Mouse (Mus musculus): ENCODE data around the gene Nde1. TPM values are rescaled to one million over a fixed set of nuclear protein-coding genes. Genes with fewer than 3 reads are reported as not detected.
"Not testable (repeated sequence)": the region's sequence is repeated elsewhere in the genome, so short reads cannot be mapped to it uniquely, and the experiment has no call there.

Gene Nde1
- polyA plus RNA-seq, 1 experiment from 2014 or later, result 137 TPM

DNA sequence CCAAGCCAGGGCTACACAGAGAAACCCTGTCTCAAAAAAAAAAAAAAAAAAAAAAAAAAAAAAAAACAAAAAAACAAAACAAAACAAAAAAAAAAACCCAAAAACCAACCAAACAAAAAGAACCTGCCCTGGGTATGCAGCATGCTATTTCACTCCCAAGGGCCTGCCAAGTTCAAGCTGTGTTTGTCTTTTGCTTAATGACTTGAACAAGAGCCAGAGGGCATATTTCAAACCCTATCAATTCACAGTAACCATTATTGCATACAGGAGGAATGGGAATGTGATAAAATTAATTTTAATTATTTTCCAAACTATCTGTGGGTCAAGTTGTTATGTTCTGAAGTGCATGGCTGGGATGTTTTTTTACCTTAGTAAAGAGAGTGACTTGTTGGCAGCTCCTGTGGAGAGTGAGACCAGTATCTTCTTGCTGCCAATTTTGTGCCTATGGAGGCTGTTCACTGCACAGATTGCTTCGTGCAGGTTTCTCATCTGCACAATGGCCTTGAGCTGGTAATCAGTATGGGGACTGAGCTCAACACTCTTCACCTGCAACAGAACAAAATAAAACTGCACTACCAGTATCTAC lies 25.0 kb upstream of the Nde1 start:
- Histone ChIP-seq H3K4me1 (no peaks in the 10 kb centered on the region), H3K4me3 (no peak overlapping the region), H3K27me3 (no peaks in the 10 kb centered on the region), H3K9ac (no peak overlapping the region), H3K4me2 (replicated peaks) (no peak overlapping the region), H3K36me3 (peaks cover 85% of the 10 kb centered on the region), H3K27ac (no peak overlapping the region), H3K9me3 (no peaks in the 10 kb centered on the region)
- no peak for ATAC-seq (ENCODE audit: insufficient number of reproducible peaks, insufficient read depth, low FRiP score, low TSS enrichment)
- WGBS, result 100% methylated on average over 1 of the region's 1 CpGs

DNA sequence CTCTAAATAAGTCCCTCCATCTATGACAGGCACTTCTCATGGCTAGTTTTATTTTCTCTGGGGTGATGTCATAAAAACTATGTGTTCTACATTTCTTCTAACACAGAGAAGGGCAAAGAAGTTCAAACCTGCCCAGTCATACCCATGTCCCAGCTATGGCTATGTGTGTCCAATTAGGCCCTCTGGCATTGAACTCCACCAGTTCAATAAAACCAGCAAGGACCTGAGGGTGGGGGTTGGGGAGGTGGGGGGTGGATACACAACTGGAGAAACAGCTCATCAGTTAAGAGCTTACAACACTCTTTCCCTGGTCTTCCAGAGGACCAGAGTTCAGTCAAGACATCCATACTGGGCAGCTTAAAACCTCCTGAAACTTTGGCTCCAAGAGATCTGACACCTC lies 24.0 kb upstream of the Nde1 start:
- Histone ChIP-seq H3K36me3 (peaks cover 81% of the 10 kb centered on the region), H3K9me3 (no peaks in the 10 kb centered on the region), H3K9ac (no peak overlapping the region), H3K4me1 (no peaks in the 10 kb centered on the region), H3K4me3 (no peak overlapping the region), H3K27me3 (no peaks in the 10 kb centered on the region), H3K4me2 (replicated peaks) (no peak overlapping the region), H3K27ac (no peak overlapping the region)
- no peak for ATAC-seq (ENCODE audit: insufficient number of reproducible peaks, insufficient read depth, low FRiP score, low TSS enrichment)

- no peaks in the 10 kb centered on the region for H3K9me3 ChIP-seq
- H3K4me1 ChIP-seq, result no peaks in the 10 kb centered on the region
- H3K4me3 ChIP-seq, result no peak overlapping the region
- no peak for ATAC-seq (ENCODE audit: insufficient number of reproducible peaks, insufficient read depth, low FRiP score, low TSS enrichment)
- peaks cover 80% of the 10 kb centered on the region for H3K36me3 ChIP-seq
- H3K27me3 ChIP-seq, result no peaks in the 10 kb centered on the region
- H3K9ac ChIP-seq, result no peak overlapping the region
- no peak overlapping the region for H3K27ac ChIP-seq
- WGBS, result 91% methylated on average over 3 of the region's 3 CpGs
- H3K4me2 ChIP-seq (replicated peaks), result no peak overlapping the region
Observed at GRCm38 (mm10) chr16:14143298-14143697, 19.8 kb upstream of the Nde1 start.

DNA sequence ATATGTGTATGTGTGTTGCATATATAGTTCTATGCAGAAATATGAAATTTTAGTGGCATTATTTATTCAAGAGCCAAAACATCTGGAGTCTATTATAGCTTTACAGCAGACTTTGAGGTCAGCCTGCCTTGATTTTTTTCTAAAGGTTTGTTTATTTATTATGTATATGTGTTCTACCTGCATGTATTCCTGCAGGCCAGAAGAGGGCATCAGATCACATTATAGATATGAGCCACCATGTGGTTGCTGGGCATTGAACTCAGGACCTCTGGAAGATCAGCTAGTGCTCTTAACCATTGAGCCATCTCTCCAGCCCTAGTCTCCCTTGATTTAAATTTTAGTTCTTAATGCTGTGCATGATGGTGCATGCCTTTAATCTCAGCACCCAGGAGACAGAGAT lies 15.4 kb upstream of the Nde1 start:
- no peak for ATAC-seq (ENCODE audit: insufficient number of reproducible peaks, insufficient read depth, low FRiP score, low TSS enrichment)
- peaks cover 77% of the 10 kb centered on the region for H3K36me3 ChIP-seq

DNA sequence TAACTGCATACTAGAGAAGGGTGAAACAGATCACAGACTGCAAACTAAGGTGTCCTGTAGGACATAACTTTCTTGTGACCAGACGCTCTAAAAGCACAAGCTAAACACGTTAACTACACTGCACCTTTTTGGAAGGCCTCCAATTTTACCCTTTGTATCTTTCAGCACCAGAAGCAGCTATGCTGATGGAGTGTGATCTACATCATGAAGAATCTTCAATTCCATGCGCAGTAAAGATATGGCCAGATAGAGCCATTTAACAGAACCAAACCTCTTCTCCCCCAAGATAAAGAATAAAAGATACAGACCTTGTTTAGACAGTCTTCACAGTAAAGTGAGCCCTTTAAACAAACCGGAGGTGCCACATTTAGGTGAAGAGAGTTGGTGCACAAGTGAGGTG lies 11.4 kb upstream of the Nde1 start:
- 89% methylated on average over 4 of the region's 4 CpGs for WGBS
- Histone ChIP-seq H3K4me2 (replicated peaks) (no peak overlapping the region), H3K27ac (no peak overlapping the region), H3K9ac (no peak overlapping the region), H3K9me3 (no peaks in the 10 kb centered on the region), H3K4me1 (no peaks in the 10 kb centered on the region), H3K4me3 (no peak overlapping the region), H3K36me3 (peaks cover 47% of the 10 kb centered on the region), H3K27me3 (no peaks in the 10 kb centered on the region)
- ATAC-seq (ENCODE audit: insufficient number of reproducible peaks, insufficient read depth, low FRiP score, low TSS enrichment), result no peak

More for the DNA sequence above, 15.4 kb upstream of the Nde1 start:
- Histone ChIP-seq H3K27ac (no peak overlapping the region), H3K9ac (no peak overlapping the region), H3K9me3 (no peaks in the 10 kb centered on the region), H3K4me2 (replicated peaks) (no peak overlapping the region), H3K4me3 (no peak overlapping the region), H3K27me3 (no peaks in the 10 kb centered on the region), H3K4me1 (no peaks in the 10 kb centered on the region)

DNA sequence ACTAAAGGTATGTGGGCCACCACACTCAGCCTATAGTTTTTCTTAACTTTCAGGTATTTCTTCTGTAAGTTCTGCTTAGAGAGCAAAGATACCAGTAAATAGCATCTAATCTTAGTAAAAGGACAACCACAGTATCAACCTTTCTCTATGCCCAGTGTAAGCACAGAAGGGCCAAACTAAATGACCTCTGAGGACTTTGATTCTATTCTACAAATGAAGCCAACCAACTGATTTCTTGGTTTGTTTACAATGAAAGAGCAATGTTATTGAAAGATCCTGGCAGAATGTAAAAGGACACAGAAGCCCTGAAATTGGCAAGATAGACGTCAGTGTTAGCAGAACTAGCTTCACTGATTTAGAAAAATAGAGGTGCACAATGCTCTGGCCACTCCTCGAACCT lies 7.4 kb upstream of the Nde1 start:
- not testable (repeated sequence) for H3K9ac ChIP-seq

GRCm38 (mm10) chr16:14156312-14156711 lies 6.8 kb upstream of the Nde1 start:
- Histone ChIP-seq H3K4me3 (no peak overlapping the region), H3K9me3 (no peaks in the 10 kb centered on the region), H3K4me2 (replicated peaks) (no peak overlapping the region), H3K27ac (no peak overlapping the region), H3K27me3 (no peaks in the 10 kb centered on the region), H3K9ac (no peak overlapping the region), H3K36me3 (peaks cover 15% of the 10 kb centered on the region), H3K4me1 (peaks cover 16% of the 10 kb centered on the region; the same call in 1 of the 2 replicates)
- ATAC-seq (ENCODE audit: insufficient number of reproducible peaks, insufficient read depth, low FRiP score, low TSS enrichment), result no peak
- 90% methylated on average over 6 of the region's 6 CpGs for WGBS

More for the DNA sequence above, 7.4 kb upstream of the Nde1 start:
- H3K4me2 ChIP-seq (replicated peaks); ATAC-seq (ENCODE audit: insufficient number of reproducible peaks, insufficient read depth, low FRiP score, low TSS enrichment); H3K9me3 ChIP-seq; H3K27me3 ChIP-seq; H3K27ac ChIP-seq; H3K4me3 ChIP-seq: not testable (repeated sequence)
- WGBS, result 93% methylated on average over 1 of the region's 2 CpGs
- peaks cover 21% of the 10 kb centered on the region for H3K36me3 ChIP-seq
- peaks cover 16% of the 10 kb centered on the region; the same call in 1 of the 2 replicates for H3K4me1 ChIP-seq

DNA sequence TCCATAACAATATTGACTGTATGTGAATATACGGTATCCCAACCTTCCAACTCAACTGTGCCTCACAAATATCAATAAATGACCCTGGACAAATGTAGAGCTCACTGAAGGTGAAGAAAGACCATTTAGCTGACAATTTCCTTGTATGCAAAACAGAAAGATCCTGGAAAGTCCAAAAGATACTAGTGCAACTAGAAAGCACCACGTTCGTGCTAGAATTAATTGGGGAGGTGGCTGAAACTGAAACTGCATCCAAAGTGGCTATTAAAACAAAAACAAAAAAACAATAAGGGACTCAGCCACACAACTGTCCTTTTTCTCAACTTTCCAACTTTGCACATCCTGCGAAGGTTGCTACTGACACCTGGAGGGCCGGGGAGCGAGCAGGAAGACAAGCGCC lies 4.5 kb upstream of the Nde1 start:
- no peaks in the 10 kb centered on the region for H3K27me3 ChIP-seq
- no peak for ATAC-seq (ENCODE audit: insufficient number of reproducible peaks, insufficient read depth, low FRiP score, low TSS enrichment)
- H3K4me2 ChIP-seq (replicated peaks), result peak overlapping the region; percentile 73
- no peaks in the 10 kb centered on the region for H3K9me3 ChIP-seq
- H3K4me3 ChIP-seq, result peak overlapping the region; percentile 82
- no peaks in the 10 kb centered on the region for H3K36me3 ChIP-seq
- H3K9ac ChIP-seq, result peak overlapping the region; percentile 80
- 10% methylated on average over 7 of the region's 7 CpGs for WGBS
- peaks cover 16% of the 10 kb centered on the region; the same call in 1 of the 2 replicates for H3K4me1 ChIP-seq
- peak overlapping the region; percentile 83 for H3K27ac ChIP-seq

DNA sequence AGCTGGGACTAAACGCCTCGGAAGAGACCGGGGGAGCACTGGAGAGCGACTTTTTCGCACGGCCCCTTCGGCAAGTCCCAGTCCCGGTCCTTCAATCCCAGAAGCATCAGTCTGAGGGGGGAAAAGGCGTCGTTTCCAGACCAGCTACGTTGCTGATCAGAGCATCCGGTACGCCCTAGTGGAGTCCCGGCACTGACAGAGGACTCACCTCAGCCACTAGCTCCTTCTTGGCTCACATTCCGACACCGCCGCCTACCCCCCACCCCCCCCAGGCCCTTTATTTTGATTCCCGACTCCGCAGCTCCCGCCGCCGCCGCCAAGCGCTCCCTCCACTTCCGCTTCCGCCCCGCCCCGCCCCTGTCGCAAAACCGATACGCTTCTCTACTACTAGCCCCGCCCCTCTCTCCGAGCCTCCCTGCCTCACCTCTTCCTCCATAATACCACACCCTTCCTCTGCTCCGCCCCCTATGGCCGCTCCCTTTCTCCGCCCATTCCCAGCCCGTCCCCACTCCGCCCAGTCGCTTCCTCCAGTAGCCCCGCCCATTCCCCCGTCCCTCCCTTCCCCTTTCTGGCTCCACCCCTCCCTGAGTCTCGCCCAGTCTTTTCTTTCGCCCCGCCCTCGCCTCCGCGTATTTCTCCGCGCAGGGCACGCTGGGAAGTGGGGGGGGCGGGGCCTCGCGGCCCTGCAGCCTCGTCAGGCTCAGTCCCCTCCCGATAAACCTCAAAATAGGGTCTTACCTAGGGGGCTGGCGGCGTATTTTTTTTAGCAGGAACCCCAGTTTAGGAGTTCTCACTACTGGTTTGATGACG lies 3.9 kb upstream of the Nde1 start:
- Histone ChIP-seq H3K4me3 (peak overlapping the region; percentile 82), H3K9me3 (no peaks in the 10 kb centered on the region), H3K4me1 (peaks cover 20% of the 10 kb centered on the region), H3K27me3 (no peaks in the 10 kb centered on the region), H3K4me2 (replicated peaks) (peak overlapping the region; percentile 73), H3K36me3 (no peaks in the 10 kb centered on the region), H3K9ac (peak overlapping the region; percentile 80), H3K27ac (peak overlapping the region; percentile 95)
- peak; percentile 91 for ATAC-seq (ENCODE audit: insufficient number of reproducible peaks, insufficient read depth, low FRiP score, low TSS enrichment)
- under 1% methylated on average over 57 of the region's 58 CpGs for WGBS

DNA sequence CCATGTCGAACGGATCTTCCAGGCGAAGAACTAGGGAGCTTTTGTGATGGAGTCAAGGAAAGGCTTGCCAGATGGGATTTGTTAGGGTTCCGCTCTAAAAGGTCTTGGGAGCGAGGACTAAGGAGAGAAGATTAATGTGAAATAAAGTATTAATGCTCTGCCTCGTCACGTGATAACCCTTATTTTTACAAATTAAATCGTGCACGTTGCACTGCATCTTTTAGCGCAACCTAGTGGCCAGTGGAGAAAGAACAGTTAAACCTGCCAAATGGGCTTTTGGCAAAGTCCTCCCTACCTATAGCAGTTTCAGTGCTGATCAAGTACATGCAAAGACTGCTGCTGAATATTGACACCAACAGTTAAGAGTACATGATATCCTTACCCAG lies 3.3 kb upstream of the Nde1 start:
- Histone ChIP-seq H3K27me3 (no peaks in the 10 kb centered on the region), H3K4me2 (replicated peaks) (peak overlapping the region; percentile 73), H3K9ac (peak overlapping the region; percentile 70), H3K9me3 (no peaks in the 10 kb centered on the region), H3K4me1 (peaks cover 26% of the 10 kb centered on the region), H3K36me3 (no peaks in the 10 kb centered on the region), H3K4me3 (peak overlapping the region; percentile 82), H3K27ac (peak overlapping the region; percentile 95)
- WGBS, result under 1% methylated on average over 10 of the region's 10 CpGs
- ATAC-seq (ENCODE audit: insufficient number of reproducible peaks, insufficient read depth, low FRiP score, low TSS enrichment), result no peak

DNA sequence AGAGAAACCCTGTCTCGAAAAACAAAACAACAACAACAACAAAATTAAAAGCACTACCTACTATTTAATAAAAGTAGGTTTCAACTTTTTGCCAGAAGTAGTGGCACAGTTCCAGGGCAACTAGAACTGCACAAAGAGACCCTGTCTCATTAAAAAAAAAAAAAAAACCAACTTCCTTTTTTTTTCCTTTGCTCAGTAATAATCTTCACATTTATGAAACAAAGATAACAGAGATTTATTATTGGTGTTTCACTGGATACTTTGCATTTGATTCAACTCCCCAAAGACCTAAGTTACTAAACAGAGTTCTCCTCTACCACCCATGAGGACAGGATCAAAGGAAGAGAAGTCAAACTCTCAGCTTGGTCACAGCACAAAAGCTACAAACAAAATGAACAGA lies 2.1 kb upstream of the Nde1 start:
- Histone ChIP-seq H3K4me1 (peaks cover 35% of the 10 kb centered on the region), H3K36me3 (no peaks in the 10 kb centered on the region), H3K4me2 (replicated peaks) (no peak overlapping the region), H3K27ac (no peak overlapping the region), H3K27me3 (no peaks in the 10 kb centered on the region), H3K9ac (no peak overlapping the region), H3K9me3 (no peaks in the 10 kb centered on the region), H3K4me3 (no peak overlapping the region)
- WGBS, result 74% methylated on average over 1 of the region's 1 CpGs
- no peak for ATAC-seq (ENCODE audit: insufficient number of reproducible peaks, insufficient read depth, low FRiP score, low TSS enrichment)

GRCm38 (mm10) chr16:14163731-14164130 lies 656 bp downstream of the Nde1 start:
- Histone ChIP-seq H3K27ac (peak overlapping the region; percentile 93), H3K9me3 (no peaks in the 10 kb centered on the region), H3K9ac (peak overlapping the region; percentile 87), H3K4me2 (replicated peaks) (peak overlapping the region; percentile 65), H3K36me3 (peaks cover 9% of the 10 kb centered on the region; the same call in 1 of the 2 replicates), H3K4me1 (peaks cover 25% of the 10 kb centered on the region), H3K27me3 (no peaks in the 10 kb centered on the region), H3K4me3 (peak overlapping the region; percentile 80)
- ATAC-seq (ENCODE audit: insufficient number of reproducible peaks, insufficient read depth, low FRiP score, low TSS enrichment), result no peak
- 2% methylated on average over 10 of the region's 10 CpGs for WGBS
